Mouse (Mus musculus) brown adipose tissue, adult 24 weeks (tissue): ENCODE measurements at regions not wholly inside any gene's neighbourhood (a gene's known extent, or its start where the extent isn't known, plus 50 kb on each side); places are given as distances from the start of the nearest gene placed in this dataset.
A peak's percentile ranks its signal among the peaks of the same experiment; 100 is the strongest.

Source experiments
- H3K27ac ChIP-seq: fragments of 200-500 bp; replicated peaks from 2 replicates; pipeline ENCODE4 v1.5.1; 2012; ENCODE audit warnings: low read depth, mild to moderate bottlenecking, low read length
- H3K4me1 ChIP-seq: fragments of 200-500 bp; 2 replicates; pipeline ENCODE4 v1.6.1; 2012; ENCODE audit warnings: low read length, mixed read lengths; ENCODE audit not compliant: control insufficient read depth, insufficient read depth, insufficient read length
- H3K4me3 ChIP-seq: fragments of 200-500 bp; 2 replicates; pipeline ENCODE4 v1.5.1; 2012; ENCODE audit warnings: low read depth, mild to moderate bottlenecking, low read length, moderate library complexity; ENCODE audit not compliant: insufficient read depth

- Histone ChIP-seq H3K4me3 (no peak overlapping the region), H3K27ac (no peak overlapping the region), H3K4me1 (peaks cover 2% of the 10 kb centered on the region; the same call in 1 of the 2 replicates)
These were observed 428.1 kb upstream of the Jarid2 start for GRCm38 (mm10) chr13:44301215-44301614.

- Histone ChIP-seq H3K4me1 (peaks cover 2% of the 10 kb centered on the region; the same call in 1 of the 2 replicates), H3K4me3 (no peak overlapping the region), H3K27ac (no peak overlapping the region)
These were observed 427.3 kb upstream of the Jarid2 start for GRCm38 (mm10) chr13:44301936-44302335.

GRCm38 (mm10) chr13:44305134-44305991, 423.9 kb upstream of the Jarid2 start:
- Histone ChIP-seq H3K27ac (no peak overlapping the region; the same call in 1 of the 2 replicates), H3K4me1 (no peaks in the 10 kb centered on the region; the same call in 1 of the 2 replicates), H3K4me3 (no peak overlapping the region)

- H3K4me3 ChIP-seq = no peak overlapping the region
- peak overlapping the region; percentile 89 for H3K27ac ChIP-seq
- no peaks in the 10 kb centered on the region for H3K4me1 ChIP-seq
These were observed 422.8 kb upstream of the Jarid2 start for GRCm38 (mm10) chr13:44306275-44307050.

GRCm38 (mm10) chr13:44308227-44308626, 421.0 kb upstream of the Jarid2 start:
- H3K4me3 ChIP-seq = no peak overlapping the region
- H3K27ac ChIP-seq = no peak overlapping the region
- H3K4me1 ChIP-seq = 0 out of 2 replicates have a peak, but pooled peaks cover 2% of the 10 kb centered on the region

GRCm38 (mm10) chr13:44312237-44312636, 417.0 kb upstream of the Jarid2 start:
- H3K4me3 ChIP-seq = no peak overlapping the region
- 0 out of 2 replicates have a peak, but pooled peaks cover 2% of the 10 kb centered on the region for H3K4me1 ChIP-seq
- no peak overlapping the region; the same call in 1 of the 2 replicates for H3K27ac ChIP-seq

GRCm38 (mm10) chr13:44316747-44317446, 412.4 kb upstream of the Jarid2 start:
- Histone ChIP-seq H3K4me3 (no peak overlapping the region), H3K4me1 (no peaks in the 10 kb centered on the region), H3K27ac (no peak overlapping the region)

GRCm38 (mm10) chr13:44317596-44317995, 411.7 kb upstream of the Jarid2 start:
- H3K27ac ChIP-seq = no peak overlapping the region
- H3K4me3 ChIP-seq = no peak overlapping the region
- no peaks in the 10 kb centered on the region for H3K4me1 ChIP-seq

- H3K27ac ChIP-seq = no peak overlapping the region
- no peak overlapping the region for H3K4me3 ChIP-seq
- no peaks in the 10 kb centered on the region for H3K4me1 ChIP-seq
These were observed 410.2 kb upstream of the Jarid2 start for GRCm38 (mm10) chr13:44319101-44319500.

- no peaks in the 10 kb centered on the region for H3K4me1 ChIP-seq
These were observed 409.8 kb upstream of the Jarid2 start for GRCm38 (mm10) chr13:44319511-44319910.

GRCm38 (mm10) chr13:44320311-44320710, 409.0 kb upstream of the Jarid2 start:
- Histone ChIP-seq H3K4me1 (no peaks in the 10 kb centered on the region), H3K27ac (no peak overlapping the region), H3K4me3 (no peak overlapping the region)

More at GRCm38 (mm10) chr13:44319511-44319910, 409.8 kb upstream of the Jarid2 start:
- Histone ChIP-seq H3K27ac (no peak overlapping the region), H3K4me3 (no peak overlapping the region)

GRCm38 (mm10) chr13:44321009-44321596, 408.2 kb upstream of the Jarid2 start:
- no peaks in the 10 kb centered on the region for H3K4me1 ChIP-seq
- no peak overlapping the region for H3K4me3 ChIP-seq
- H3K27ac ChIP-seq = no peak overlapping the region

- no peak overlapping the region for H3K27ac ChIP-seq
- no peak overlapping the region for H3K4me3 ChIP-seq
- H3K4me1 ChIP-seq = peaks cover 11% of the 10 kb centered on the region; the same call in 1 of the 2 replicates
These were observed 400.9 kb upstream of the Jarid2 start for GRCm38 (mm10) chr13:44328416-44328815.

- peak overlapping the region; percentile 46; the same call in 1 of the 2 replicates for H3K27ac ChIP-seq
- peaks cover 11% of the 10 kb centered on the region; the same call in 1 of the 2 replicates for H3K4me1 ChIP-seq
- H3K4me3 ChIP-seq = no peak overlapping the region
These were observed 400.1 kb upstream of the Jarid2 start for GRCm38 (mm10) chr13:44329161-44329560.
